Comparison of ENCODE assay signal across 11 mouse cellular contexts in genomic region chr15:7222809-7223208, GRCm38 (mm10).
DNase-seq lines count a peak whose midpoint lies in the region; ATAC-seq lines count a peak whose summit lies in the region.
"Had no signal": no experiment of that assay in that cellular context is flagged by ENCODE, and none has a peak within 500 bp of the region (broad histone marks: within the 10 kb centered on the region; RNA-seq: fewer than 3 reads in every experiment).

No protein-coding gene starts in this region.

- WGBS in embryonic facial prominence, embryonic 14.5 days: 29% methylated on average over 11 of the region's 11 CpGs
- WGBS in heart, embryonic 14.5 days: 12% methylated on average over 11 of the region's 11 CpGs

- peak overlapping the region; percentile 13; the same call in 1 of the 2 replicates for H3K4me2 ChIP-seq in embryonic facial prominence, embryonic 14.5 days (ENCODE audit: low read depth, low read length)
- H3K4me2 ChIP-seq in heart, embryonic 14.5 days (ENCODE audit: low read length): peak overlapping the region; percentile 69

- H3K4me3 ChIP-seq in embryonic facial prominence, embryonic 14.5 days (ENCODE audit: low read depth, low read length): no peak overlapping the region
- H3K4me3 ChIP-seq in heart, embryonic 14.5 days (ENCODE audit: control insufficient read depth in 1 of 2, insufficient read depth in 1 of 2, low read depth in 1 of 2, low read length in 2 of 2): peak overlapping the region; percentile 30 to 33
- H3K4me3 ChIP-seq: megakaryocyte, embryonic 14.5 days had no signal

- peak; percentile 23; the same call in 1 of the 2 replicates for ATAC-seq in embryonic facial prominence, embryonic 14.5 days (ENCODE audit: low read depth)
- ATAC-seq in heart, embryonic 14.5 days (ENCODE audit: insufficient number of reproducible peaks, insufficient read depth, low FRiP score, low read depth): peak; percentile 87
- ATAC-seq: forebrain, embryonic 14.5 days had no signal

- no peaks in the 10 kb centered on the region for H3K36me3 ChIP-seq in embryonic facial prominence, embryonic 14.5 days (ENCODE audit: control insufficient read depth, insufficient read depth, low read length)
- peaks cover 3% of the 10 kb centered on the region; the same call in 1 of the 2 replicates for H3K36me3 ChIP-seq in heart, embryonic 14.5 days (ENCODE audit: control insufficient read depth, insufficient read depth, low read length)

- peak overlapping the region; percentile 22; the same call in 1 of the 2 replicates for H3K27ac ChIP-seq in embryonic facial prominence, embryonic 14.5 days (replicated peaks; ENCODE audit: low read depth, low read length)
- H3K27ac ChIP-seq in heart, embryonic 14.5 days (replicated peaks in 1 of 2; ENCODE audit: control insufficient read depth in 1 of 2, insufficient read depth in 1 of 2, low read depth in 2 of 2, low read length in 2 of 2): peak overlapping the region; percentile 88 to 96
- H3K27ac ChIP-seq: kidney, postnatal 0 days had no signal

- DNase-seq in embryo, embryonic 11 days: peak; percentile 44
- peak; percentile 48 for DNase-seq in embryonic facial prominence, embryonic 14.5 days (ENCODE audit: low spot score)
- peak; percentile 82 for DNase-seq in lung, postnatal 10 days
- no peak for DNase-seq in kidney, postnatal 36 days
- no peak for DNase-seq in kidney, postnatal 10 days
- DNase-seq in Muller cell, postnatal 12 days (ENCODE audit: inconsistent ontology term): no peak
- DNase-seq: thymus, postnatal 25 days had no signal

- H3K4me1 ChIP-seq in embryonic facial prominence, embryonic 14.5 days (ENCODE audit: control insufficient read depth, insufficient read depth, low read length): peaks cover 24% of the 10 kb centered on the region
- peaks cover 25 to 33% of the 10 kb centered on the region in 2 experiments for H3K4me1 ChIP-seq in heart, embryonic 14.5 days (ENCODE audit: control insufficient read depth in 2 of 2, insufficient read depth in 2 of 2, low read length in 2 of 2)

- H3K9me3 ChIP-seq in embryonic facial prominence, embryonic 14.5 days (ENCODE audit: control insufficient read depth, low read length): no peaks in the 10 kb centered on the region
- no peaks in the 10 kb centered on the region for H3K9me3 ChIP-seq in heart, embryonic 14.5 days (ENCODE audit: control insufficient read depth, low read length)
- H3K9me3 ChIP-seq: megakaryocyte, embryonic 14.5 days had no signal

- no peak overlapping the region for H3K9ac ChIP-seq in embryonic facial prominence, embryonic 14.5 days (ENCODE audit: low read depth, low read length)
- H3K9ac ChIP-seq in heart, embryonic 14.5 days (ENCODE audit: low read length): peak overlapping the region; percentile 75

- H3K27me3 ChIP-seq in embryonic facial prominence, embryonic 14.5 days (replicated peaks; ENCODE audit: control insufficient read depth, insufficient read depth, low read length): no peaks in the 10 kb centered on the region
- H3K27me3 ChIP-seq in heart, embryonic 14.5 days (ENCODE audit: control insufficient read depth, insufficient read depth, low read length): no peaks in the 10 kb centered on the region

Comparison
In these comparisons a context has a peak if more than half of its experiments do, and no peak if none do; other contexts are left out.
1. DNase-seq: peak in embryo, embryonic 11 days (single experiment), embryonic facial prominence, embryonic 14.5 days (single experiment) and lung, postnatal 10 days (single experiment); none in kidney, postnatal 36 days (0 of 2), kidney, postnatal 10 days (single experiment) and Muller cell, postnatal 12 days (single experiment).